Mouse (Mus musculus) hindbrain, embryonic 11.5 days (tissue): Measurements from ENCODE around the gene Gm29133. TPM values are rescaled to one million over a fixed set of nuclear protein-coding genes. Genes with fewer than 3 reads are reported as not detected.

ENCODE experiments used
- polyA plus RNA-seq: library from polyadenylated mRNA; unstranded; fragments of >200 nt; fragmentation: Nextera tagmentation; extraction: Ambion mirVana; gene quantifications from 2 replicates; pipeline ENCODE4 v1.2.1, GENCODE M21; 2014

The Gm29133 gene
- polyA plus RNA-seq, 1 experiment from 2014 or later, result not detected

Other genes starting within 250 kb of the Gm29133 start
- 93.7 and 103 TPM in 2 replicates for gene Pdcd10, start 191.3 kb upstream of the Gm29133 start, polyA plus RNA-seq
- gene Serpini1, start 190.7 kb upstream of the Gm29133 start, polyA plus RNA-seq, result 41.6 and 43.6 TPM in 2 replicates
- gene Golim4, start 208.8 kb downstream of the Gm29133 start, polyA plus RNA-seq, result 42.5 and 54.9 TPM in 2 replicates